ENCODE assay signal across 34 mouse cellular contexts in genomic region chr5:37080601-37081000, GRCm38 (mm10). TPM values are rescaled to one million over a fixed set of nuclear protein-coding genes. Genes with fewer than 3 reads are reported as not detected.
"Had no signal": no experiment of that assay in that cellular context is flagged by ENCODE, and none has a peak within 500 bp of the region (broad histone marks: within the 10 kb centered on the region; RNA-seq: fewer than 3 reads in every experiment).

No protein-coding gene starts in this region.

- H3K36me3 ChIP-seq: embryonic facial prominence, embryonic 10.5 days; embryonic facial prominence, embryonic 12.5 days; embryonic facial prominence, embryonic 13.5 days; embryonic facial prominence, embryonic 15.5 days; forebrain, embryonic 10.5 days; forebrain, embryonic 12.5 days; forebrain, embryonic 15.5 days had no signal

- H3K4me1 ChIP-seq: embryonic facial prominence, embryonic 15.5 days had no signal

- H3K4me3 ChIP-seq: embryonic facial prominence, embryonic 10.5 days; embryonic facial prominence, embryonic 12.5 days; embryonic facial prominence, embryonic 13.5 days; embryonic facial prominence, embryonic 15.5 days; erythroblast, embryonic 14.5 days; forebrain, embryonic 10.5 days; forebrain, embryonic 12.5 days; forebrain, embryonic 13.5 days; forebrain, embryonic 15.5 days; gastrocnemius, adult 2 months; heart, adult 2 months had no signal

- DNase-seq: cerebellum, adult 8-10 months; cerebellum, adult 9-10 months; cerebellum, adult 9-11 months; cerebellum, postnatal 10 days; cerebellum, postnatal 14 days; cerebellum, postnatal 25 days; cerebellum, postnatal 36 days; embryo, embryonic 11 days; forebrain, postnatal 0 days; gastrocnemius, adult 2 months; gastrocnemius, postnatal 10 days; gastrocnemius, postnatal 14 days; gastrocnemius, postnatal 25 days; gastrocnemius, postnatal 36 days; heart, adult 11 months; heart, adult 18-20 months; heart, adult 2 months had no signal

- H3K27me3 ChIP-seq: forebrain, embryonic 15.5 days had no signal

- ATAC-seq: forebrain, embryonic 13.5 days; forebrain, embryonic 14.5 days; forebrain, embryonic 15.5 days; forebrain, embryonic 16.5 days; forebrain, postnatal 0 days had no signal

- H3K9me3 ChIP-seq: embryonic facial prominence, embryonic 10.5 days; embryonic facial prominence, embryonic 12.5 days; embryonic facial prominence, embryonic 13.5 days; embryonic facial prominence, embryonic 15.5 days; forebrain, embryonic 10.5 days; forebrain, embryonic 12.5 days; forebrain, embryonic 13.5 days; forebrain, embryonic 15.5 days had no signal

- H3K27ac ChIP-seq: embryonic facial prominence, embryonic 10.5 days; embryonic facial prominence, embryonic 12.5 days; embryonic facial prominence, embryonic 13.5 days; embryonic facial prominence, embryonic 15.5 days; forebrain, embryonic 10.5 days; forebrain, embryonic 12.5 days; forebrain, embryonic 13.5 days; forebrain, embryonic 15.5 days; gastrocnemius, adult 2 months; heart, adult 2 months had no signal

RNA-seq across cellular contexts. Expression of gene Gm1043, which starts 4.6 kb away (rescaled TPM):
- total RNA-seq: common myeloid progenitor, adult 5-6 weeks; gastrocnemius, adult 18-20 months; gastrocnemius, adult 2 months; gastrocnemius, adult 8-10 months; gastrocnemius, postnatal 10 days; gastrocnemius, postnatal 14 days; gastrocnemius, postnatal 25 days; gastrocnemius, postnatal 36 days; gastrocnemius, postnatal 4 days; granulocyte monocyte progenitor cell, adult 5-6 weeks; heart, adult 2 months had no signal
- polyA plus RNA-seq: embryonic facial prominence, embryonic 10.5 days; embryonic facial prominence, embryonic 11.5 days; embryonic facial prominence, embryonic 12.5 days; embryonic facial prominence, embryonic 13.5 days; erythroblast, embryonic 14.5 days; forebrain, embryonic 10.5 days; heart, adult 2 months had no signal
